Mouse (Mus musculus): ENCODE data around the gene Aldh3b1.
"Not testable (repeated sequence)": the region's sequence is repeated elsewhere in the genome, so short reads cannot be mapped to it uniquely, and the experiment has no call there.

Aldh3b1 gene

DNA sequence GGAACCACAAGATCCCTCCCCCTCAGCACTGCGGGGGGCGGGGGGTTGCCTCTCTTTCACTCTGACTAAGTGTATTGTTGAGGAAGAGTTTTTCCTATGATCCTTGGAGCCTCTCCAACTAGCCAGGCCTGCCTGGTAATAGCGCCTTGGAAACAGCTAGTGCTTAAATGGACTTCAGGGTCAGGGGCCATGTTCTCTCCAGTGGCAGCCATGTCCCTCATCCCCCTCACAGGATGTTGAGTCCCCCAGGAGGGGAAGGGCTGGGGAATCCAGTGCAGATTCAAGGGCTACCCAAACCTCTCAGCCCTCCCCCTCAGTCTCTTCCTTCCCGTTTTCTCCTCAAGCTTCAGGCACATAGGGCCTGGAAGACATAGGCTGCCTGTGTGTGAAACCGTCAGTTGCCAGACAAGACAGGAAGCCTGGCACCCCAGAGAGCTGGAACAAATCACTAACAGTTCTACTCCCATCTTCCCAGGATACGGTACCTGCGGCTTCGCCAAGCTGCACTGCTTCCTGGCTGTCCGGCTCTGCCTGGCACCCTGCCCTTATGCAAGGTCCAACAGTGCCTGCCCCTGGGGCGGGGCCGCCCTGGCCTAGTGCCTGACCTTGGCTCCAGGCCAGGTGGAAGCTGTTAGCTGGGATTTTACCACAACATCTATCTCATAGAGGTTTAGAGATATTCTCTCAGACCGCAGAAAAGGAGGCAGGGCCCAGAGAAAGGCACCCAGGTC is at the start of gene Aldh3b1:
TSS of gene Aldh3b1 (minus strand) at position 598 of the 731 bp plus-strand sequence.
- DNase-seq (ENCODE audit: low spot score): peak; percentile 72

DNA sequence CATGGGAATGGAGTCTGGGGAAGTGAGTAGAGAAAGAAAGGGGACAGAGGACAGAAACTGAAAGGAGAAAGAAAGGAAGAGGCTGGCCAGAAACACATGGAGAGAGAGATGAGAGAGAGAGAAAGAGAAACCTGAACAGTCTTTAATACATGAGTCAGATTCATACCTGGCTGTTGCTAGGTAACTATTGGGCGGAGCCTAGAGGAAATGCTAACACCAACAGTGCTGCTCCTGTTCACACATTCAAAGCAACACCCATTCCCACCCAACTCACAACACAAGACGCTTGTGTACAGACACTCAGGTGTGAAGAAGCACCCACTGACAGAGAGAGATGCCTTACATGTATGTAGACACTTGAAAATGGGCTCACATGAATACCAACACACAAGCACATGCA is 46.3 kb upstream of the Aldh3b1 start:
- no peak for DNase-seq (ENCODE audit: low spot score)

DNA sequence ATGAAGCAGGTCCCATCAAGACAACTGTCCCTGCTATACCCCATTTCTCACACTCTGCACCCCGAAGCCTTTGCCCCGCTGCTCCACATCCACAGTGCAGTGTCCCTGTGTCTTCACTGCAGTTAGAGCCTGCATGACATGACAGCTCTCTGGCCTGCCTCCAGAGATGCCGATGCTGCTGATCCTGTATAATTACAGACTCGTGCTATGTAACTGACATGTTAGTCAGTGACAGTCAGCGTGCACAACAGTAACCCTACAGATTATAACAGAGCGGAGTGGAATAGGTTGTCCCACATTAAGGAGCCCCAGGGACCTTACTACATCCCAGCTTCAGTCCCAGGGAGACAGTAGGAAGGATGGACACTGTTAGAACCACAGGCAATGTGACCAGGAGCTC is 45.0 kb upstream of the Aldh3b1 start:
- DNase-seq (ENCODE audit: low spot score): not testable (repeated sequence)

- DNase-seq (ENCODE audit: low spot score): no peak
These were observed 42.6 kb upstream of the Aldh3b1 start, which contains the start of gene Aldh3b2 for GRCm38 (mm10) chr19:3972229-3972628. TSS of gene Aldh3b2 (plus strand) at chr19:3972328.

DNA sequence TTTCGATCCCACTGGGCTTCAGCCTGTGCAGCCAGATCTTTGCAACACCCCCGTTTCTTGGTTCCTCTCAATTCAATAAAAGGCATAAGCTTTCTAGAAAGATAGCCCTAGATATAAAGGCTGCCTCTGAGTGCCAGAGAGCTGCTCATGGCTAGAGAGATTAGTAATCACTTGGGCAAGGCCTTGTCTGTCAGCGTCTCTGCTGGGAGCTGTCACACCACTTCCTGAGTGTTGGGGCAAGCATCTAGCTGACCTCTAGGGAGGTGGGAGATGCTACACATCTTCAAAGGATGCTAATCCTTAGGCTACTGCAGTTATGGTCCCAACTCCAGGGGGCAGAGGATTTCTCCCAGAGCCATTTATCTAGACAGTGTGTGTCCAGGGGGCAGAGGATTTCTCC is 37.6 kb upstream of the Aldh3b1 start:
- DNase-seq (ENCODE audit: low spot score): no peak

DNA sequence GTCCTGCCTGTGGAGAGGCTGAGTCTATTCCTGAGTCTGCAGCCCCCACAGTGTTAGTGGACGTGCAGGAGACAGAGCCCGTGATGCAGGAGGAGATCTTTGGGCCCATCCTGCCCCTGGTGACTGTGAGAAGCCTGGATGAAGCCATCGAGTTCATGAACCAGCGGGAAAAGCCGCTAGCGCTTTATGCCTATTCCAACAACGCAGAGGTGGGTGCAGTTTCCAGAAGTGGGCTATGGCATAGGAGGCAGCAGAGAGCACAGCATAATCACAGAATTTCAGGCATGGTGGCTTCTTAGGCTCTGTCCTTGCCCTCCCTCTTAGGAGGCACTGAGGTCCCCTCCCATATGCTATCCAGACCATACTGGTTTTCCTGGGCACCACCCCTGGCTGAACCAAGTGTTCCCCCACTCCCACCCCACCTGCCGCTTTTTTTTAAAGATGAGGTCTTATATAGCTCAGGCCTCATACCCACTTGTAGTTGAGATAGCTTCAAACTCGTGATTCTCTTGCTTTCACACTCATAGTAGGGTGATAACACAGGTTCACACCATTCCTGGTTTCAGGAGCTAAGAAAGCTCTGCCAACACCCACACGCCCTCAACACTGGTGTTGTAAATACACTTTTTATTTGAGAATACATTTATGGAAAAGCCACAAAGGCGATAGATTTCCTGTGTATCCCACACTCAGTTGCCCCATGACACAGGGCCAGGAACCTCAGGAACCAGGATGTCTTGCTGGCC is 36.9 kb upstream of the Aldh3b1 start:
- DNase-seq (ENCODE audit: low spot score): no peak

GRCm38 (mm10) chr19:3964030-3964429 is 34.4 kb upstream of the Aldh3b1 start:
- no peak for DNase-seq (ENCODE audit: low spot score)

DNA sequence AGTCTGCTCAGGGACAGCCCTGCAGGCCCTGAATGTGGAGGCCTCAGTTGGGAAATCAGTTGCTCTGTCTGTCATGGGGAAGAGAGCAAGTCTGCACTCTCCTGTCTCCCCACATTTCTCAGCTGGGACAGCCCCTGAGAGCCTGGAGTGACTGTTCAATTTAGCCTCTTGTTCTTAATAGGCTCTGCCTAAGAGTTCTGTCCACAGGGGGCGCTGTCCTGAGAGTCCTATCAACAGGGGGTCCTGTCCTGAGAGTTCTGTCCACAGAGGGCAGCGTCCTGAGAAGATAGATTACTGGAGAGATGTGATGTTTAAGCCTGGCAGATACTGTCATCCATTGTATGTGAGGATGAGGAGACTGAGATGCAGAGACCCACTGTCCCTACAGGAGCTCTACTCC is 32.9 kb upstream of the Aldh3b1 start:
- DNase-seq (ENCODE audit: low spot score): no peak

DNA sequence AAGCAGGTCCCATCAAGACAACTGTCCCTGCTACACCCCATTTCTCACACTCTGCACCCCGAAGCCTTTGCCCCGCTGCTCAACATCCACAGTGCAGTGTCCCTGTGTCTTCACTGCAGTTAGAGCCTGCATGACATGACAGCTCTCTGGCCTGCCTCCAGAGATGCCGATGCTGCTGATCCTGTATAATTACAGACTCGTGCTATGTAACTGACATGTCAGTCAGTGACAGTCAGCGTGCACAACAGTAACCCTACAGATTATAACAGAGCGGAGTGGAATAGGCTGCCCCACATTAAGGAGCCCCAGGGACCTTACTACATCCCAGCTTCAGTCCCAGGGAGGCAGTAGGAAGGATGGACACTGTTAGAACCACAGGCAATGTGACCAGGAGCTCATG is 32.2 kb upstream of the Aldh3b1 start:
- not testable (repeated sequence) for DNase-seq (ENCODE audit: low spot score)

GRCm38 (mm10) chr19:3960211-3960610 is 30.6 kb upstream of the Aldh3b1 start:
- no peak for DNase-seq (ENCODE audit: low spot score)

DNA sequence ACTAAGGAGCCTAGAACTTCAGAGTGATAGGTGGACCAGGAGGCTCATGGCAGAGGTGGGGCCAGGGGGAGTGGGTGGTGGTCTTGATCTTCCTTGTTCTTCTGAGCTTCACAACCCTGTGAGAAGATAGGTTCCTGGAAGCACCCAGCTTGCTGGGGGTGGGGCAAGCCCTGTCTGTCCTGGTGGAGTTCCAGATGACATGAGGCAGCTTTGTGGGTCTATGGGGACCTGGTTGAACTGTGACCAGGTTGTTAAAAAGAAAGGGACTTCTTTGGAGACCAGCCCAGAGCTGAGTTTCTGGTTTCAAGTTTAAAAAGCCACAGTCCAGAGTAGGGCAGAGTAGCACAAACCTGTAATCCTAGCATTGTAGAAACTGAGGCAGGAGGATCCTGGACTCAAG is 29.4 kb upstream of the Aldh3b1 start:
- no peak for DNase-seq (ENCODE audit: low spot score)

- no peak for DNase-seq (ENCODE audit: low spot score)
These were observed 28.9 kb upstream of the Aldh3b1 start, which contains the start of gene Aldh3b3 for GRCm38 (mm10) chr19:3958470-3958869. TSS of gene Aldh3b3 (plus strand) at chr19:3958645.

DNA sequence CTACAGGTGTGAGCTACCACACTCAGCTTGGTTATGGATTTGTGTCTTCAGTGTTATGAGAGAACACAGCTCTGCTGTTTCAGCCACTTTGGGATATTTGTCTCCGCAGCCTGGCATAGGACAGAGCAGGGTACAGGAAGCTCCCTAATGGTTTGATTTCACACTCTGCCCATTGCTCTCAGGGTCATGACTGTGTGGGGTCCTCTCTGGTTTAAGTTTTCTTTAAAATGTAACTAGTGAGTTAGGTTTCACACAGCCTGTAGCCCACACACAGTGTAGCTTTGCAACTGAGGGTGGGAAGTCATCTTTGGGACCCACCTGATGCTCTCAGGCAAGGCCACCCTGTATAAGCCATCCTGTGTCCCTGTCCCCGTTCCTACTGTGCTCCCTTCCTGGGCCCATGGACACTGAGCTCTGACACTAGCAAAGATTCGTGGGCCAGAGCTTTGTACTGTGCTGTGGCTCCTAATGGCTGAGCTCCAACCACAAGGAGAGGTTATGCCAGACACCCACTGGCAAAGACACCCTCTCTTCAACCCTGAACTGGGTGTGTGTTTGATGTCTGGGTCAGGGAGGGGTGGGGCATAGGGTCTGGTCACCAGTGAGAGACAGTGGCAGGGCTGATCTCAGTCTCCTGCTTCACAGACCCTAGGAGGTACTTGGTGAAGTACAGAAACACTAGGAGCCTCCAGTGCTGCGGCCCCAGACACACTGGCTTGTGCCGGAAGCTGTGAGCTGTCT is 27.9 kb upstream of the Aldh3b1 start:
- DNase-seq (ENCODE audit: low spot score): not testable (repeated sequence)

GRCm38 (mm10) chr19:3955804-3956203 is 26.2 kb upstream of the Aldh3b1 start:
- DNase-seq (ENCODE audit: low spot score): no peak

DNA sequence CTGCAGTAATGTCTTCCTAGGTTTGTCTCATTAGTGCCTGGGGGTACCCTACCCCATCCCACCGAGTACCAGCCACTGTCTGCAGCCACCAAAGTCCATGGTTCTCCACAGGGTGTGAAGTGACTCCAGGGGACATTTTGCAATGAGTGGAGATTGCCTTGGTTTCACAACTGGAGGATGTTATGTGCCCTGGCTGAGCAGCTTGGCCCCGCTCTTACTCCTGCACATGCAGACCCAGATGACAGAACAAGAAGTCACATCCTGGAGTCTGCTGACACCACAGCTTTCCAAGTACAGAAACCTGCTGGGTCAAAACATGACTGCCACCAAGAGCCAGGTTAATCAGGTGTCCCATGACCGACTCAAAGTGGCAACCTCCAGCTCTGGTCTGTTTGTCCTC is 25.4 kb upstream of the Aldh3b1 start:
- no peak for DNase-seq (ENCODE audit: low spot score)

DNA sequence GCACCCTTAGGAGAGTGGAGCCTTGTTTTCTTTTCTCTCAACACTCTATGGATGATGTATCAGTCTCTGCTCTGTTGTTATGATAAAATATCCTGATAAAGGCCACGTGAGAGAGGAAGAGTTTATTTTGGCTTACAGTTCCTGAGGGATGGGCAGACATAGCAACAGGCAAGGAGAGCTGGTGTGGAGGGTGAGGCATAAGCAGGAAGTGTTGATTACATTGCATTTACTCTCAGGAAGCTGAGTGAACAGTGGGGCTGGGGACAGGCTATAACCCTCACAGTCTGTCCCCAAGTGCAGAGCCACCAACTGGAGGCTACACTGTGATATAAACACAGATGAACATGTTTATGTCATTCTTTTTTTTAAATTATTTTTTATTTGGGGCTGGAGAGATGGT is 22.5 kb upstream of the Aldh3b1 start:
- no peak for DNase-seq (ENCODE audit: low spot score)

DNA sequence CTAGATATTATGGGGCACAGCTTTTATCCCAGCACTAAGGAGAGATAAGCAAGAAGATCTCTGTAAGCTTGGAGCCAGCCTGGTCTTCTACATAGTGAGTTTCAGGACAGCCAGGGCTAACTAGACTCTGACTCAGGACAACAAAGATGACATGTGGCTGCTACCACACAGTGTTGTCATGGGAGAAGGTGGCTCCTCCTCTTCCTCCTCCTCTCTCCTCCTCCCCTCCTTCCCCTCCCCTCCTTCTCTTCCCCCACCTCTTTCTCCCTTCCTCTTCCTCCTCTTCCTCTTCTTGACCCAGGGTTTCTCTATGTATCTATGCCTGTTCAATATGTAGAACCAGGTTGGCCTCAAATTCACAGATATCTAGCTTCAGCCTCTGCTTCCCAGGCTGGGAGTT is 21.9 kb upstream of the Aldh3b1 start:
- DNase-seq (ENCODE audit: low spot score): no peak

DNA sequence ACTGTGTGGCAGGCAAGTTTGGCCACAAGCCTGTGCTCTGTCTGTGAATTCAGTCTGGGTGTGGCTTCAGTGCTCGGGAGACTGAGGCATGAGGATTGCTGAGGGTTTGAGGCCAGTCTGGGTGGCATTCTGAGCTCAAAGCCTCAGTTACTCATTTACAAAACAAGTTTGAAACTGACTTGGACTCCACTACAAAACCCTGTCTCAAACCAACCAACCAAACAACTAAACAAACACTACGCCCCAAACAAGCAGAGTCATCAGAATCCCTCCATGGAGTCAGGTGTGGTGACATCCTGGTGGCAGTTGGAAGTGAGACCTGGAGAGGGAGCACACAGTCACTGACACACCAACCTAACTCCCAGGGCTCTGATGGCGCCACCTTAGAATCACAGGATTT is 20.7 kb upstream of the Aldh3b1 start:
- DNase-seq (ENCODE audit: low spot score): no peak

DNA sequence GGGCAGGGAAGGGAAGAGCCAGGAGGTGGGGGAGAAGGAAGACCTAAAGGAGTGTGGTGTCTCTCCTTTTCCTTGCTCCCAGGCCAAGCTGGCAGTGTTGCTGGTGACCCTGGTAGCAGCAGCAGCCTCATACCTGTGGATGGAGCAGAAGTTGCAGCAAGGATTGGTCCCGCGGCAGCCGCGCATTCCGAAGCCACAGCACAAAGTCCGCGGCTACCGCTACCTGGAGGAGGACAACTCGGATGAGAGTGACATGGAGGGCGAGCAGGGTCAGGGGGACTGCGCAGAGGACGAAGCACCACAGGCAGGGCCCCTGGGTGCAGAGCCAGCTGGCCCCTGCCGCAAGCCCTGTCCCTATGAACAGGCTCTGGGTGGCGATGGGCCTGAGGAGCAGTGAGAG is 18.9 kb upstream of the Aldh3b1 start:
- DNase-seq (ENCODE audit: low spot score): no peak

DNA sequence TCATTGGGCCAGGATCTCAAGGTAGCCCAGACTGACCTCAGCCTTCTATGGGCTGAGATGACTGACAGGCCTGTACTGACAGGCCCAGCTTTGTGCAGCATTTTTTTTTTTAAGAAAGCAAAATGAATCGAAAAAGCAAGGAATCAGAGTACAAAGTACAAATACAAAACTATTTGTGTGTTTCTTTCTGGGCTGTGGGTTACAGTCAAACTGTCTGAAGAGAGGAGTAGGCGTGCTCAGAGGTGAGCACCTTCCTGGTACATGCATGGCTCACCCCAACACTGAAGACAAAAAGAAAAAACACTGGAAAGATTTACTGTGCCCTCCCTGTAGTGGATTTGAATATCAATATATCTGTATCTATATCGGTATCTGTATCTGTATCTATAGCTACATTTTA is 18.2 kb upstream of the Aldh3b1 start:
- no peak for DNase-seq (ENCODE audit: low spot score)

DNA sequence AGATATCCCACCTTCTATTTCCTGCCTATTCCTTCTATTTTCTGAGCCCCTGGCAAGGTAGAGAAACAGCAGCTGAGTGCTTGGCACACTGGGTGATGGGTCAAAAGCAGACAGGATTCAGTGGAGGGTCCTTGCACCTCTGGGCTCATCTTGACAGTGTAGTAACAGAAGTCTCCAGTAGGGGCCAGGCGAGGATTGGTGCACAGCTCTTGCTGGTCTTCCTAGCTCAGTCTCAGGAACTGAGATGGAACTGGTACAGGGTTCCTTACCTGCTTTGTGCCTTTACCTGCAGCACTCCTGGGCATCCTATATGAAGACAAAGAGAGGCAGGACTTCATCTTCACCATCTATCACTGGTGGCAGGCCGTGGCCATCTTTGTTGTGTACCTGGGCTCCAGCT is 17.1 kb upstream of the Aldh3b1 start:
- DNase-seq (ENCODE audit: low spot score): peak; percentile 38

DNA sequence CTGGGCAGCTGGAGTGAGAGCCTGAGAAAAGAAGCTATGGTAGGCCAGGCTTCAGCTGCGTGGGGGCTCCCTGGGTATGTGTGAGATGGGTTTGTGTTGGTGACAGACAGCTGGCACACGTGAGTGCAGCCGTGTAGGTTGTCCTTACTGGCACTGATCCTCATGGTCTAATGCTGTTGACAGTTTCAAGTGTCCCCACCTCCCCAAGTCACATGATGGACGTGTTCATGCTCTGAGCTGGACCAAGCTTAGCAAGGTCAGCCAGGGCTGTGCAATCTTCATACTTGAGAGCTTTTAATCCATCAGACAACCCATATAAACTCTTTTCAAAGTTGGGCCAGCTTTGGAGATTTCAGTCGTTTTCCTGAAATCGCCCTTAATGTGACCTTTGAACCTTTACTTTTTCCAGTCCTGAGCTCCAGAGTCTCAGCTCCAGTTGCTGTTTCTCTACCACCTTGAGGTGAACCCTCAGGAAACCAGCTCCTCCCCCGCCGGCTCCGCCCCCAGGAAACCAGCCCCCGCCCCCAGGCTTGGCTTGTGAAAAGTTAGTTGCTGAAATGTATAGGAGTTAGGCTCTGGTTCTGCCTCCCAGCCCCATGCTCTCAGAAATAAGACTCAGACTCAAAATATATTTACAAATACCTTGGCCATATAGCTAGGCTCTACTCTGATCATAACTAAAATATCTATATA is 16.4 kb upstream of the Aldh3b1 start:
- no peak for DNase-seq (ENCODE audit: low spot score)

Data from ovary, postnatal 10 days (tissue).